Mouse (Mus musculus) heart, embryonic 10.5 days (tissue): ENCODE results near the gene Cblb. TPM values are rescaled to one million over a fixed set of nuclear protein-coding genes. Genes with fewer than 3 reads are reported as not detected.

Source experiments
- DNase-seq: peaks from one replicate; pipeline ENCODE4 v3.0.0-alpha.2; 2017; ENCODE audit warnings: low spot score
- H3K27ac ChIP-seq: fragments of 300-500 bp; sonication (generic); 2 replicates; pipeline ENCODE4 v1.5.1; 2016; ENCODE audit warnings: mild to moderate bottlenecking
- H3K27me3 ChIP-seq: fragments of 300-500 bp; sonication (generic); 2 replicates; pipeline ENCODE4 v1.6.1; 2016; ENCODE audit warnings: mild to moderate bottlenecking; ENCODE audit not compliant: poor library complexity, insufficient read depth, severe bottlenecking
- H3K36me3 ChIP-seq: fragments of 300-500 bp; sonication (generic); 2 replicates; pipeline ENCODE4 v1.6.1; 2016; ENCODE audit warnings: mild to moderate bottlenecking, moderate library complexity
- H3K4me1 ChIP-seq: fragments of 300-500 bp; sonication (generic); 2 replicates; pipeline ENCODE4 v1.6.1; 2016; ENCODE audit warnings: mild to moderate bottlenecking
- H3K4me3 ChIP-seq: fragments of 300-500 bp; sonication (generic); 2 replicates; pipeline ENCODE4 v1.5.1; 2016; ENCODE audit warnings: mild to moderate bottlenecking, moderate library complexity
- H3K9me3 ChIP-seq: fragments of 300-500 bp; sonication (generic); 2 replicates; pipeline ENCODE4 v1.6.1; 2016; ENCODE audit warnings: mild to moderate bottlenecking, moderate library complexity
- WGBS: fragments of 180-500 bp; shearing (Covaris S2); methylation state at CpG from one replicate; pipeline ENCODE4 v1.1.7; 2016; 5-methylcytosine and 5-hydroxymethylcytosine counted together
- polyA plus RNA-seq: library from polyadenylated mRNA; unstranded; fragments of >200 nt; fragmentation: Nextera tagmentation; extraction: Ambion mirVana; gene quantifications from 2 replicates; pipeline ENCODE4 v1.2.1, GENCODE M21; 2016

Gene Cblb
- 15.5 and 16.1 TPM in 2 replicates for polyA plus RNA-seq

DNA sequence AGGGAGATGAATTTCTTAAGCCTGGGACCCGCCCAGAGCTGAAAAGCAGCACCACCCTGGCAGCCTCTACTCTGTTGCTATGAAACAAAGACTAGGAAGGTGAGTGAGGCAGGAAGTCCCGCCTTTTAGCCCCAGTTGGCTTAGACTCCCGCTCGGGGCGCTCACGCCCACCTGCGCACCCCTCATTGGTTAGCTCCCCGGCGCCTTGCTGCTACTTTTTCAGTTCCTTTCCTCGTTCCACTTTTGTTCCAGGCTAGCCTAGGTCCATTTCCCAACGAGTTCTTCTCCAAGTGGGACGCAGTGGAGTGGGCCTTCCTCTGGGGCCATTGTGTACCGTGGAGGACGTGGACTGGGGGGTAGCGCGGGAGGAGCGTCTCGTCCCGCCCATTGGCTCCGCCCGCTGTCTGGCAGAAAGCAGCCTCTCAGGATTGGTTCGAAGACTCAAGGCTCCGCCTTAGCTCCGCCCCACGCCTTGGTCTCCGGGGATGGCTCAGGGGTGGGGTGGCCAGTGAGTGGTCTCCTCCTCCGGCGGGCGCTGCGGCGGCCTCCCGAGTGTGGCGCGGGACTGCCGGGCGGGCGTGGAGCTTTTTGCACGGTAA lies at the start of gene Cblb:
Gene Cblb (plus strand): TSS at position 135 of the 599 bp plus-strand sequence.
- Histone ChIP-seq H3K27me3 (no peaks in the 10 kb centered on the region), H3K4me1 (peaks cover 6% of the 10 kb centered on the region; the same call in 1 of the 2 replicates), H3K4me3 (peak within 1 kb of the TSS; percentile 99), H3K27ac (peak within 1 kb of the TSS; percentile 98), H3K36me3 (peaks cover 20% of the 10 kb centered on the region), H3K9me3 (no peaks in the 10 kb centered on the region)
- WGBS = under 1% methylated on average over 38 of the region's 38 CpGs
- DNase-seq = peak; percentile 98

DNA sequence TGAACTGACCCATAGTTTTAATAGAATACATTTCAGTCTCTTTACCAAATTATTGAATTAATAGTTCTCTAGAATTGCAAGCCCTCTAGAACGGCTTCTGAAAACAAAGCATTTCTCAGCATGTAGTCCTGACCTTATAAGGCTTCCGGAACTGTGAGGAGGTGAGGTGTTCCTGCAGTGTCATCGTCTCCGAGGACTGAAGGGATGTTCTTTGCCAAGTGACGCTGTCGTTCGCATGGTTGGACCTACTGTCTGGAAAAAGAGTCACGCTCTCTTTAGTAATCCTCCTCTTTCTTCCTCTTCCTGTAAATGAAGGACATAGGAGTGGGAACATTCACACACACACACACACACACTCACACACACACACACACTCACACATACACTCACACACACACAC lies 45.6 kb upstream of the Cblb start:
- Histone ChIP-seq H3K4me3 (no peak overlapping the region), H3K4me1 (no peaks in the 10 kb centered on the region), H3K27me3 (no peaks in the 10 kb centered on the region), H3K36me3 (no peaks in the 10 kb centered on the region), H3K27ac (no peak overlapping the region), H3K9me3 (no peaks in the 10 kb centered on the region)
- 62% methylated on average over 8 of the region's 8 CpGs for WGBS
- DNase-seq = no peak

GRCm38 (mm10) chr16:51986207-51986606 lies 44.8 kb upstream of the Cblb start:
- Histone ChIP-seq H3K9me3 (no peaks in the 10 kb centered on the region), H3K27ac (no peak overlapping the region), H3K36me3 (no peaks in the 10 kb centered on the region), H3K27me3 (no peaks in the 10 kb centered on the region), H3K4me3 (no peak overlapping the region), H3K4me1 (no peaks in the 10 kb centered on the region)
- WGBS = 64% methylated on average over 3 of the region's 3 CpGs
- no peak for DNase-seq

DNA sequence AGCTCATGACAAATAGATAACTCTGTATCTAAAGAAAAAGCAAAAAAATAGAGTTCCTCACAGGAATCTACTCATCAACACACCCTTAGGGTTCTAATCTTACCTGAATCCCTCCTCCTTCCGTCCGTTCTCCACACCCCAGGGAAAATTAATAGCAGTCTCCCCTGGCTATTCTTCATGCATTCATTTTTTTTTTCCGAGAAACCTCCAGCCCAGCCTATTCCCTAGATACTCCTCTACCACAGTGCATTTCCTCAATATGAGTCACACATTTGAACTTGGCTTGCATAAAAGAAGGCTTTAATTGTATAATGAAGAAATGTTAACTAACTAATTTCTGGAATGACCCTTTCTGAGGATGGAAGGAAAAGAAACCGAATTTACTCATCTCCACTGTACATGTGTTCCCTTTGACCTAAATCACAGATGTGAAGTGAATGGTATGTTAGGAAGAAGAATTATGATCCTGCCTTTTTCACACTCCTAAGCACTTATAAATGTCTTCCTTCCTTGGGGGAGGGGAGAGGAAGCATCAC lies 43.9 kb upstream of the Cblb start:
- no peaks in the 10 kb centered on the region for H3K4me1 ChIP-seq
- no peaks in the 10 kb centered on the region for H3K27me3 ChIP-seq
- H3K9me3 ChIP-seq = no peaks in the 10 kb centered on the region
- no peak overlapping the region for H3K4me3 ChIP-seq
- H3K27ac ChIP-seq = no peak overlapping the region
- H3K36me3 ChIP-seq = no peaks in the 10 kb centered on the region
- DNase-seq = no peak
- WGBS = 87% methylated on average over 4 of the region's 4 CpGs

DNA sequence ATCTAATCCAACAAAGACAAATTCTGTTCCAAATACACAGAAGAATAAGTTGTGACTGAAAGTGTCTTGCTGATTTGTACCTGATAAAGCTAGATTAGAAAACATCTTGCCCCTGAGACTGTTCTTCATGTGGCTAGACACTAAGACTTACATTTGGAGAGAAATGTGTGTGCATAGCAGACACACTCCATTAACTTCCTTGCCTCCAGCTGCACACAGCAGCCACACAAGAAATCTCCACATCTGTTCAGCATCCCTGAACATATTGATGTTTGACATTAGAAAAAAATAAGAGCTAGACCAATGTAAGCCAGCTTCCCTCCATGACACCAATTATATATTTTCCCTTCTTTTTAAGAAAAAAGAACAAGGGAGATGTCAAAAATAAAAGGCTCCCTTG lies 43.0 kb upstream of the Cblb start:
- H3K4me1 ChIP-seq = no peaks in the 10 kb centered on the region
- no peak for DNase-seq
- no peaks in the 10 kb centered on the region for H3K36me3 ChIP-seq
- no peak overlapping the region for H3K4me3 ChIP-seq
- H3K9me3 ChIP-seq = no peaks in the 10 kb centered on the region
- no peak overlapping the region for H3K27ac ChIP-seq
- H3K27me3 ChIP-seq = no peaks in the 10 kb centered on the region

GRCm38 (mm10) chr16:51989259-51989658 lies 41.8 kb upstream of the Cblb start:
- H3K27ac ChIP-seq = no peak overlapping the region
- no peaks in the 10 kb centered on the region for H3K9me3 ChIP-seq
- no peak for DNase-seq
- WGBS = 66% methylated on average over 3 of the region's 3 CpGs
- no peaks in the 10 kb centered on the region for H3K36me3 ChIP-seq
- H3K27me3 ChIP-seq = no peaks in the 10 kb centered on the region
- no peaks in the 10 kb centered on the region for H3K4me1 ChIP-seq
- H3K4me3 ChIP-seq = no peak overlapping the region

DNA sequence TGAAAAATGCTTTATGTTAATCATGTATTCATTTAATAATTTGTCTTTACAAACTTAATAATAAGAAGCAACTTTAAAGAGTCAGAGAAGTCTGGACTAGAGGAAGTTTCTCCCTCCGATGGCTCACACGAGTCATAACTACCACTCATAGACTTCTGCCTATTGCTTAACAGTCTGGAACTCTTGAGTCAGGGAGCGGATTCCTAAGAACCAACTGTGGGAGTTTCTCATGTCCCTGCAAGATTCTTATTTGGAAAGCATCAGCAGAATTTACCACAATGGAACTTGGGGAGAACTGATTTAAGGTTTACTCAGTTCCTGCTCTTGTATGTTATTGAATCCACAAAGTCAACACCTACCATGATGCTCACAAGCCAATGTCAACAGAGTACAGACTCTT lies 31.0 kb upstream of the Cblb start:
- Histone ChIP-seq H3K4me3 (no peak overlapping the region), H3K4me1 (no peaks in the 10 kb centered on the region), H3K27ac (no peak overlapping the region), H3K27me3 (no peaks in the 10 kb centered on the region), H3K9me3 (no peaks in the 10 kb centered on the region), H3K36me3 (no peaks in the 10 kb centered on the region)
- 87% methylated on average over 3 of the region's 3 CpGs for WGBS
- no peak for DNase-seq

GRCm38 (mm10) chr16:52000801-52001200 lies 30.2 kb upstream of the Cblb start:
- H3K4me1 ChIP-seq = no peaks in the 10 kb centered on the region

GRCm38 (mm10) chr16:52007006-52007405 lies 24.0 kb upstream of the Cblb start:
- 75% methylated on average over 3 of the region's 3 CpGs for WGBS
- no peaks in the 10 kb centered on the region for H3K9me3 ChIP-seq
- H3K27me3 ChIP-seq = no peaks in the 10 kb centered on the region
- DNase-seq = no peak
- no peaks in the 10 kb centered on the region for H3K4me1 ChIP-seq
- H3K27ac ChIP-seq = no peak overlapping the region
- no peak overlapping the region for H3K4me3 ChIP-seq
- H3K36me3 ChIP-seq = no peaks in the 10 kb centered on the region

More at GRCm38 (mm10) chr16:52000801-52001200, 30.2 kb upstream of the Cblb start:
- no peaks in the 10 kb centered on the region for H3K9me3 ChIP-seq
- no peaks in the 10 kb centered on the region for H3K27me3 ChIP-seq
- H3K4me3 ChIP-seq = no peak overlapping the region
- no peaks in the 10 kb centered on the region for H3K36me3 ChIP-seq
- DNase-seq = no peak
- no peak overlapping the region for H3K27ac ChIP-seq

DNA sequence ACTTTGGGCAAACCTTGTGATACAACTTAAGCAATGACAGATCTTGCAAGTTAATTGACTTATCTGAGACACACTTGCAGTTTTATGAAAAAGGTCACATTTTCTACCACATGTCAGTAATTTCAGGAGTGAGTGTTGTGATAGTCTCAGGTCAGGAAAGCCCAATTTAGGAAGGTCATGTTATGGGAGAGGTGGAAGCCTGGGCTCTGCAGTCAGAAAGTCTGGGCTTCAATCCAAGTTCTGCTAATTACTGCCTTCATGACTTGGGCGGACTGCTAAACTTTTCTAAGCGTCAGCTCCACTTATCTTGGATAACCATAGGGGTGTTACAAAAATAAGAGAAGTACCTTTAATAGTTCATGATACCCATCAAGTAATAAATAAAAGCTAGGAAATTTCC lies 22.6 kb upstream of the Cblb start:
- H3K9me3 ChIP-seq = no peaks in the 10 kb centered on the region
- no peaks in the 10 kb centered on the region for H3K4me1 ChIP-seq
- H3K36me3 ChIP-seq = no peaks in the 10 kb centered on the region
- DNase-seq = no peak
- no peaks in the 10 kb centered on the region for H3K27me3 ChIP-seq
- H3K4me3 ChIP-seq = no peak overlapping the region
- no peak overlapping the region for H3K27ac ChIP-seq
- WGBS = 37% methylated on average over 2 of the region's 2 CpGs

DNA sequence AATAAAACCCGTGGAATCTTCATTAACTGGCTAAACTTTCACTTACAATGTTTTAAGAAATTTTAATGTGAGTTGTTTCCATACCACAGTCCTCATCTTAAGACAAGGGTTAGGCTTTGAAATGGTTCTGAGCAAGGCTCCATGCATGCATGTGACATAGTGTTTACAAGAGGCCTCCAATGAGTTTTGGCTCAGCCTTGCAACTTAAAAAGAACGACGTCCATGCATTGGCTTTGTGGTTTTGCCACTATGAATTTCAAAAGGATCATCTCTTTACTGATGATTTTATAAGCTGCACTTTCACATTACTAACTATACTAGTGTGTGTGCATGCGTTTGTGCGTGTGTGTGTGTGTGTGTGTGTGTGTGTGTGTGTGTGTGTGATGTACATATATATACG lies 21.6 kb upstream of the Cblb start:
- Histone ChIP-seq H3K4me3 (no peak overlapping the region), H3K4me1 (no peaks in the 10 kb centered on the region), H3K27me3 (no peaks in the 10 kb centered on the region), H3K27ac (no peak overlapping the region), H3K36me3 (no peaks in the 10 kb centered on the region), H3K9me3 (no peaks in the 10 kb centered on the region)
- no peak for DNase-seq
- 83% methylated on average over 6 of the region's 6 CpGs for WGBS

GRCm38 (mm10) chr16:52012984-52013383 lies 18.0 kb upstream of the Cblb start:
- 75% methylated on average over 3 of the region's 3 CpGs for WGBS
- H3K4me1 ChIP-seq = no peaks in the 10 kb centered on the region
- no peak overlapping the region for H3K4me3 ChIP-seq
- no peaks in the 10 kb centered on the region for H3K36me3 ChIP-seq
- H3K9me3 ChIP-seq = no peaks in the 10 kb centered on the region
- DNase-seq = no peak
- H3K27ac ChIP-seq = no peak overlapping the region
- no peaks in the 10 kb centered on the region for H3K27me3 ChIP-seq

DNA sequence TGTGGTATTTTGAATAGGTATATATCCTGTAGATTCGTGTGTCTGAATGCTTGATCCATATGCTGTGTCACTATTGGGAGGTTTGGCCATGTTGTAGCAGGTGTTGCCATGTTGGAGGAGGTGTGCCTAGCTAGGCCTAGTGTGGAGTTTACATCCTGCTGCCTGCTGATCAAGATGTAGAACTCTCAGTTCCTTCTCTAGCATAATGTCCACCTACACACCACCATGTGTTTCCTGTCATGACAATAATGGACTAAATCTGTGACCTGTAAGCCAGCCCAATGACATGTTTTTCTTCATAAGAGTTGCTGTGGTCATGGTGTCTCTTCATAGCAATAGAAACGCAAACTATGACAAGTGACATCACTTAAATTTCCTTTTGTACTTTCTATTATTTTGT lies 17.2 kb upstream of the Cblb start:
- peaks cover 4% of the 10 kb centered on the region; the same call in 1 of the 2 replicates for H3K4me1 ChIP-seq
- no peaks in the 10 kb centered on the region for H3K27me3 ChIP-seq
- H3K27ac ChIP-seq = no peak overlapping the region
- H3K36me3 ChIP-seq = no peaks in the 10 kb centered on the region
- no peaks in the 10 kb centered on the region for H3K9me3 ChIP-seq
- no peak for DNase-seq
- 75% methylated on average over 2 of the region's 2 CpGs for WGBS
- no peak overlapping the region for H3K4me3 ChIP-seq

- H3K27me3 ChIP-seq = no peaks in the 10 kb centered on the region
- H3K27ac ChIP-seq = no peak overlapping the region
- peaks cover 3% of the 10 kb centered on the region; the same call in 1 of the 2 replicates for H3K4me1 ChIP-seq
- H3K36me3 ChIP-seq = no peaks in the 10 kb centered on the region
- no peak overlapping the region for H3K4me3 ChIP-seq
- H3K9me3 ChIP-seq = no peaks in the 10 kb centered on the region
- DNase-seq = no peak
- 81% methylated on average over 5 of the region's 5 CpGs for WGBS
Observed at GRCm38 (mm10) chr16:52023417-52023816, 7.6 kb upstream of the Cblb start.
